Mouse (Mus musculus) thymus, adult 2 months (tissue): ENCODE data around the gene Ddb2.

Source experiments
- CTCF ChIP-seq: fragments of 200-500 bp; IDR thresholded peaks from 2 replicates; pipeline ENCODE4 v1.5.1; 2012; ENCODE audit warnings: mild to moderate bottlenecking, control low read depth, low read length, moderate library complexity, borderline replicate concordance; ENCODE audit not compliant: control insufficient read depth, poor library complexity, insufficient read depth; ENCODE audit errors: extremely low read depth
- POLR2A ChIP-seq: fragments of 200-500 bp; IDR thresholded peaks from 2 replicates; pipeline ENCODE4 v1.6.1; 2012; ENCODE audit warnings: mild to moderate bottlenecking, low read length, control low read depth, moderate library complexity; ENCODE audit not compliant: control insufficient read depth, poor library complexity, insufficient read depth; ENCODE audit errors: extremely low read depth

DNA sequence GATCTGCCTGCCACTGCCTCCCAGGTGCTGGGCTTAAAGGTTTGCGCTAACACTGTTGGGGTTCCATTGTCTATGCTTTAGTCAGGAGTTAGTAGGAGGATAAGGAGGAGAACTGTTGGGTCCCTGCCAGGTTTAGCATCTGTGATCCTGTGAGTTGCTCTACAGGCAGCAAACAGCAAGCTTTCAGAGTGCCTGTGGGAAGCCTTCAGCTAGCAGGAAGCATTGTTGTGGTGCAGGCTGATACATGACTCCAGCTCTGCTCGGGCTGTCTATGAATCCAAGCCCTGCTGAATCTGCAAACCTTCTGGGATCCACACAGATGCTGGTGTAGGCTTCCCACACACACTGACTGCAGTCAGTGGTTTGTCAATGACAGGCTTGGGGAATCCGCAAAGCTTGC, 6.6 kb upstream of the Ddb2 start:
- TF ChIP-seq CTCF (no peak), POLR2A (no peak)
